Mouse (Mus musculus): ENCODE results near the gene Ccrl2.
A peak's percentile ranks its signal among the peaks of the same experiment; 100 is the strongest.

Ccrl2 gene

GRCm38 (mm10) chr9:111062840-111063239, 5.5 kb upstream of the Ccrl2 start:
- no peak for DNase-seq (ENCODE audit: low read depth, low spot score)

GRCm38 (mm10) chr9:111058943-111059556, 1.7 kb upstream of the Ccrl2 start:
- DNase-seq (ENCODE audit: low read depth, low spot score) = no peak

- DNase-seq (ENCODE audit: low read depth, low spot score) = no peak
Measured at GRCm38 (mm10) chr9:111057544-111058370, 438 bp upstream of the Ccrl2 start.

- no peak for DNase-seq (ENCODE audit: low read depth, low spot score)
Measured at GRCm38 (mm10) chr9:111056519-111056797, 861 bp downstream of the Ccrl2 start.

- peak; percentile 37 for DNase-seq (ENCODE audit: low read depth, low spot score)
Measured at GRCm38 (mm10) chr9:111055800-111056518, 1.4 kb downstream of the Ccrl2 start.

GRCm38 (mm10) chr9:111054923-111055322, 2.4 kb downstream of the Ccrl2 start:
- DNase-seq (ENCODE audit: low read depth, low spot score) = no peak

- DNase-seq (ENCODE audit: low read depth, low spot score) = no peak
Measured at GRCm38 (mm10) chr9:111048452-111048851, 8.9 kb downstream of the Ccrl2 start.

- no peak for DNase-seq (ENCODE audit: low read depth, low spot score)
Measured at GRCm38 (mm10) chr9:111047266-111047665, 10.1 kb downstream of the Ccrl2 start.

- DNase-seq (ENCODE audit: low read depth, low spot score) = no peak
Measured at GRCm38 (mm10) chr9:111046222-111046621, 11.1 kb downstream of the Ccrl2 start.

- DNase-seq (ENCODE audit: low read depth, low spot score) = no peak
Measured at GRCm38 (mm10) chr9:111042266-111042665, 15.1 kb downstream of the Ccrl2 start.

GRCm38 (mm10) chr9:111039966-111040365, 17.4 kb downstream of the Ccrl2 start:
- DNase-seq (ENCODE audit: low read depth, low spot score) = no peak

GRCm38 (mm10) chr9:111033717-111034116, 23.6 kb downstream of the Ccrl2 start:
- no peak for DNase-seq (ENCODE audit: low read depth, low spot score)

GRCm38 (mm10) chr9:111026791-111027190, 30.5 kb downstream of the Ccrl2 start:
- no peak for DNase-seq (ENCODE audit: low read depth, low spot score)

GRCm38 (mm10) chr9:111019022-111019421, 38.3 kb downstream of the Ccrl2 start, which contains the start of gene Ltf:
Ltf (plus strand) TSS chr9:111019271.
- no peak for DNase-seq (ENCODE audit: low read depth, low spot score)

- DNase-seq (ENCODE audit: low read depth, low spot score) = peak; percentile 76
Measured at GRCm38 (mm10) chr9:111015658-111016057, 41.7 kb downstream of the Ccrl2 start.

- no peak for DNase-seq (ENCODE audit: low read depth, low spot score)
Measured at GRCm38 (mm10) chr9:111012041-111012440, 45.3 kb downstream of the Ccrl2 start.

GRCm38 (mm10) chr9:111011550-111011949, 45.8 kb downstream of the Ccrl2 start:
- DNase-seq (ENCODE audit: low read depth, low spot score) = no peak

GRCm38 (mm10) chr9:111009763-111010162, 47.6 kb downstream of the Ccrl2 start:
- DNase-seq (ENCODE audit: low read depth, low spot score) = peak; percentile 54

GRCm38 (mm10) chr9:111006544-111006943, 50.8 kb downstream of the Ccrl2 start:
- no peak for DNase-seq (ENCODE audit: low read depth, low spot score)
